9 mouse cellular contexts compared by ENCODE assay signal in genomic region chr2:124089813-124090230, GRCm38 (mm10). TPM values are rescaled to one million over a fixed set of nuclear protein-coding genes. Genes with fewer than 3 reads are reported as not detected.
A peak's percentile ranks its signal among the peaks of the same experiment; 100 is the strongest.
DNase-seq lines count a peak whose midpoint lies in the region; ATAC-seq and TF ChIP-seq lines count a peak whose summit lies in the region.
"Had no signal": no experiment of that assay in that cellular context is flagged by ENCODE, and none has a peak within 500 bp of the region (broad histone marks: within the 10 kb centered on the region; RNA-seq: fewer than 3 reads in every experiment).

Gene Sema6d, plus strand, starts transcription at chr2:124089969.

- WGBS in kidney, embryonic 14.5 days = 2% methylated on average over 29 of the region's 29 CpGs
- WGBS in large intestine, adult 2 months = 3% methylated on average over 29 of the region's 29 CpGs
- 3% methylated on average over 29 of the region's 29 CpGs for WGBS in liver, embryonic 16.5 days (ENCODE audit: insufficient replicate concordance)
- 5% methylated on average over 29 of the region's 29 CpGs for WGBS in small intestine, adult 2 months

- H3K36me3 ChIP-seq in kidney, embryonic 14.5 days (ENCODE audit: control insufficient read depth, insufficient read depth, low read length) = no peaks in the 10 kb centered on the region
- no peaks in the 10 kb centered on the region for H3K36me3 ChIP-seq in liver, embryonic 16.5 days (ENCODE audit: control insufficient read depth, insufficient read depth)
- H3K36me3 ChIP-seq in small intestine, adult 2 months (ENCODE audit: control insufficient read depth, insufficient read depth, low read length) = no peaks in the 10 kb centered on the region

- no peak within 1 kb of the TSS for H3K27ac ChIP-seq in kidney, embryonic 14.5 days (ENCODE audit: low read depth, low read length)
- peak within 1 kb of the TSS; percentile 78 for H3K27ac ChIP-seq in cortical plate, adult 2 months (ENCODE audit: insufficient read depth, low read length)
- H3K27ac ChIP-seq in liver, embryonic 16.5 days (ENCODE audit: low read length) = no peak within 1 kb of the TSS
- no peak within 1 kb of the TSS for H3K27ac ChIP-seq in small intestine, adult 2 months (ENCODE audit: insufficient read depth, low read depth, low read length)

- DNase-seq in kidney, adult 8-10 months = no peak
- DNase-seq in heart, adult 8-10 months (ENCODE audit: low spot score) = no peak
- DNase-seq in large intestine, adult 2 months (ENCODE audit: low read depth, low spot score) = no peak
- no peak for DNase-seq in retina, postnatal 1 day

- H3K4me1 ChIP-seq in kidney, embryonic 14.5 days (ENCODE audit: control insufficient read depth, insufficient read depth, low read length) = 0 out of 2 replicates have a peak, but pooled peaks cover 8% of the 10 kb centered on the region
- H3K4me1 ChIP-seq in cortical plate, adult 2 months (ENCODE audit: control insufficient read depth, insufficient read depth, low read length) = no peaks in the 10 kb centered on the region
- no peaks in the 10 kb centered on the region for H3K4me1 ChIP-seq in liver, embryonic 16.5 days (ENCODE audit: control insufficient read depth, low read depth, low read length)
- H3K4me1 ChIP-seq in small intestine, adult 2 months (ENCODE audit: control insufficient read depth, insufficient read depth, insufficient read length, low read length) = no peaks in the 10 kb centered on the region

- peak; percentile 89 for ATAC-seq in kidney, embryonic 14.5 days (ENCODE audit: low FRiP score, low TSS enrichment)
- ATAC-seq in liver, embryonic 16.5 days (ENCODE audit: low read depth) = no peak
- ATAC-seq: Patski had no signal

- TF ChIP-seq POLR2A in cortical plate, adult 2 months (IDR thresholded peaks at IDR 0.05; ENCODE audit: extremely low read depth, insufficient read depth, low read length) = no peak
- no peak for TF ChIP-seq POLR2A in small intestine, adult 2 months (IDR thresholded peaks at IDR 0.05; ENCODE audit: low read depth, low read length)

- H3K9me3 ChIP-seq in kidney, embryonic 14.5 days (ENCODE audit: control insufficient read depth, low read length) = no peaks in the 10 kb centered on the region
- no peaks in the 10 kb centered on the region for H3K9me3 ChIP-seq in liver, embryonic 16.5 days (replicated peaks; ENCODE audit: control insufficient read depth, low read length)

- H3K27me3 ChIP-seq in kidney, embryonic 14.5 days (ENCODE audit: control insufficient read depth, insufficient read depth, low read length) = peaks cover 27% of the 10 kb centered on the region
- H3K27me3 ChIP-seq in liver, embryonic 16.5 days (ENCODE audit: control insufficient read depth, insufficient read depth, low read depth, low read length) = peaks cover 17% of the 10 kb centered on the region
- peaks cover 6% of the 10 kb centered on the region for H3K27me3 ChIP-seq in small intestine, adult 2 months (ENCODE audit: control insufficient read depth, insufficient read depth, low read length)

- peak within 1 kb of the TSS; percentile 48 for H3K4me3 ChIP-seq in kidney, embryonic 14.5 days (ENCODE audit: low read length)
- peak within 1 kb of the TSS; percentile 83 for H3K4me3 ChIP-seq in cortical plate, adult 2 months (ENCODE audit: insufficient read depth, low read length)
- peak within 1 kb of the TSS; percentile 41 for H3K4me3 ChIP-seq in liver, embryonic 16.5 days (ENCODE audit: low read depth, low read length)
- H3K4me3 ChIP-seq in small intestine, adult 2 months (ENCODE audit: low read depth, low read length) = peak within 1 kb of the TSS; percentile 20

- TF ChIP-seq CTCF in cortical plate, adult 2 months (IDR thresholded peaks at IDR 0.05; ENCODE audit: extremely low read depth, insufficient read depth, low read length) = no peak
- TF ChIP-seq CTCF in small intestine, adult 2 months (IDR thresholded peaks at IDR 0.05; ENCODE audit: extremely low read depth, insufficient read length, insufficient replicate concordance, low read depth, low read length) = no peak

- peak within 1 kb of the TSS; percentile 40; the same call in 1 of the 2 replicates for H3K9ac ChIP-seq in kidney, embryonic 14.5 days (ENCODE audit: low read depth, low read length)
- H3K9ac ChIP-seq in liver, embryonic 16.5 days (ENCODE audit: low read depth, low read length) = no peak within 1 kb of the TSS

- H3K4me2 ChIP-seq in kidney, embryonic 14.5 days (replicated peaks; ENCODE audit: low read depth, low read length) = peak within 1 kb of the TSS; percentile 92
- H3K4me2 ChIP-seq in liver, embryonic 16.5 days (ENCODE audit: low read depth, low read length) = peak within 1 kb of the TSS; percentile 27

RNA-seq across cellular contexts. Expression of gene Sema6d, which starts in this region (rescaled TPM):
- 8.3 and 11.8 TPM in 2 replicates for polyA plus RNA-seq in kidney, embryonic 14.5 days (2014; fragmentation: Nextera tagmentation; extraction: Ambion mirVana)
- 26.2 and 26.9 TPM in 2 replicates for polyA plus RNA-seq in cortical plate, adult 2 months (2012; rRNA removed)
- total RNA-seq in heart, adult 8-10 months (2022) = 10 to 100 TPM; 15.2 to 21.4 (median 15.9) TPM
- 11.3 and 20.1 TPM in 2 replicates for polyA plus RNA-seq in large intestine, adult 2 months (2012; rRNA removed)
- polyA plus RNA-seq in liver, embryonic 16.5 days (2015; fragmentation: Nextera tagmentation; extraction: Ambion mirVana) = 3.5 and 4.8 TPM in 2 replicates
- 4.0 and 9.5 TPM in 2 replicates for polyA plus RNA-seq in small intestine, adult 2 months (2012; rRNA removed)

Comparison
In these comparisons a context has a peak if more than half of its experiments do, and no peak if none do; other contexts are left out.
1. H3K4me3 ChIP-seq: peak in every context shown above with its lines; median percentile 83 in cortical plate, adult 2 months; 48 in kidney, embryonic 14.5 days; 41 in liver, embryonic 16.5 days; 20 in small intestine, adult 2 months.